Mouse (Mus musculus) CH12.LX (cell line): ENCODE results near the gene Samd5. TPM values are rescaled to one million over a fixed set of nuclear protein-coding genes. Genes with fewer than 3 reads are reported as not detected.

Experiments used
- DNase-seq: peaks from one replicate; pipeline ENCODE4 v3.0.0-alpha.2; 2013; ENCODE audit errors: extremely low read depth
- H3K27ac ChIP-seq: 2 replicates; pipeline ENCODE4 v1.5.1; 2012; ENCODE audit warnings: low read depth, mild to moderate bottlenecking, control low read depth, moderate library complexity; ENCODE audit not compliant: insufficient read depth
- H3K27me3 ChIP-seq: replicated peaks from 2 replicates; pipeline ENCODE3; 2012; ENCODE audit warnings: inconsistent platforms
- H3K36me3 ChIP-seq, 2 experiments: replicated peaks in 1 of 2; 2 replicates each; pipeline versions ENCODE3 to v1.6.1; 2012; ENCODE audit warnings: inconsistent platforms in 1 of 2, low read length in 1 of 2, mild to moderate bottlenecking in 1 of 2, mixed read lengths in 1 of 2, moderate library complexity in 1 of 2; ENCODE audit not compliant: control insufficient read depth in 1 of 2, insufficient read depth in 1 of 2
- H3K4me1 ChIP-seq, 2 experiments: 2 replicates each; pipeline ENCODE4 v1.6.1; 2012; ENCODE audit warnings: inconsistent platforms in 1 of 2, moderate library complexity in 1 of 2; ENCODE audit not compliant: insufficient read depth in 2 of 2, control insufficient read depth in 1 of 2
- H3K4me2 ChIP-seq: 2 replicates; pipeline ENCODE4 v1.6.1; 2012; ENCODE audit warnings: low read depth, mild to moderate bottlenecking, control low read depth; ENCODE audit not compliant: poor library complexity, insufficient read depth, severe bottlenecking
- H3K4me3 ChIP-seq, 3 experiments: fragments of 150-350 bp in 1 of 3; sonication (generic) in 1 of 3; replicated peaks in 1 of 3; 2 replicates each; pipeline versions ENCODE3 to v1.5.1; 2011 to 2012; ENCODE audit warnings: low read depth in 2 of 3, low read length in 2 of 3, mild to moderate bottlenecking in 2 of 3, moderate library complexity in 2 of 3, control low read depth in 1 of 3, improper control_type of control experiment in 1 of 3, inconsistent platforms in 1 of 3, mixed read lengths in 1 of 3; ENCODE audit not compliant: poor library complexity in 1 of 3
- H3K79me2 ChIP-seq: replicated peaks from 2 replicates; pipeline ENCODE4 v1.6.1; 2012; ENCODE audit warnings: mild to moderate bottlenecking, moderate library complexity; ENCODE audit not compliant: control insufficient read depth, poor library complexity, insufficient read depth, severe bottlenecking; ENCODE audit errors: extremely low read depth
- H3K9ac ChIP-seq: 2 replicates; pipeline ENCODE4 v1.6.1; 2012; ENCODE audit warnings: low read depth, mild to moderate bottlenecking, control low read depth, moderate library complexity; ENCODE audit not compliant: insufficient read depth
- H3K9me3 ChIP-seq: replicated peaks from 2 replicates; pipeline ENCODE3; 2012; ENCODE audit warnings: low read length, inconsistent platforms, mixed read lengths
- BHLHE40 ChIP-seq: IDR thresholded peaks from 2 replicates; pipeline ENCODE4 v1.6.1; 2011; ENCODE audit warnings: mild to moderate bottlenecking, low read depth, low read length, improper control_type of control experiment
- ELF1 ChIP-seq: IDR thresholded peaks from 2 replicates; pipeline ENCODE4 v1.6.1; 2014; ENCODE audit warnings: low read depth, mild to moderate bottlenecking, inconsistent platforms, low read length, improper control_type of control experiment
- EP300 ChIP-seq: IDR thresholded peaks from 2 replicates; pipeline ENCODE4 v1.6.1; 2011; ENCODE audit warnings: low read length, improper control_type of control experiment
- JUND ChIP-seq: conservative IDR thresholded peaks from 2 replicates; pipeline ENCODE4 v1.6.1; 2011; ENCODE audit warnings: low read depth, low read length, improper control_type of control experiment
- MAZ ChIP-seq: IDR thresholded peaks from 2 replicates; pipeline ENCODE4 v1.6.1; 2012; ENCODE audit warnings: low read depth, mild to moderate bottlenecking, inconsistent platforms, low read length, improper control_type of control experiment, moderate library complexity
- MEF2A ChIP-seq: IDR thresholded peaks from 2 replicates; pipeline ENCODE4 v1.6.1; 2014; ENCODE audit warnings: low read depth, mild to moderate bottlenecking, inconsistent platforms, low read length, improper control_type of control experiment, borderline replicate concordance
- MYC ChIP-seq: IDR thresholded peaks from 2 replicates; pipeline ENCODE4 v1.6.1; 2011; ENCODE audit warnings: low read depth, mild to moderate bottlenecking, improper control_type of control experiment, low read length
- POLR2A ChIP-seq: IDR thresholded peaks from 2 replicates; pipeline ENCODE4 v1.6.1; 2011; ENCODE audit warnings: low read depth, mild to moderate bottlenecking, improper control_type of control experiment, low read length
- POLR2AphosphoS2 ChIP-seq: IDR thresholded peaks from 2 replicates; pipeline ENCODE4 v1.6.1; 2011; ENCODE audit warnings: low read depth, low read length, improper control_type of control experiment
- UBTF ChIP-seq: IDR thresholded peaks from 2 replicates; pipeline ENCODE4 v1.6.1; 2012; ENCODE audit warnings: low read depth, mild to moderate bottlenecking, inconsistent platforms, low read length, improper control_type of control experiment, moderate library complexity
- ZC3H11A ChIP-seq: IDR thresholded peaks from 2 replicates; pipeline ENCODE4 v1.6.1; 2012; ENCODE audit warnings: low read depth, mild to moderate bottlenecking, inconsistent platforms, low read length, improper control_type of control experiment
- dilution Hi-C: fragments of 300-500 bp; cut with MboI; formaldehyde crosslinking; loops from 2 replicates; pipeline ENCODE4 v1.14.3; 2020; ENCODE audit warnings: low sequenced_read_pairs; ENCODE audit not compliant: extremely low pct_unique_long_range_greater_than_20kb, extremely low pct_ligation_motif_present
- in situ Hi-C: fragments of 300-500 bp; cut with MboI; formaldehyde crosslinking; loops from 3 replicates; pipeline ENCODE4 v1.14.3; 2019; ENCODE audit warnings: low sequenced_read_pairs, low pct_ligation_motif_present, low pct_unique_long_range_greater_than_20kb, mixed read lengths
- polyA plus RNA-seq: library from polyadenylated mRNA; unstranded; fragments of >175 nt; gene quantifications from 2 replicates; pipeline ENCODE4 v1.2.1, GENCODE M21; 2012; ENCODE audit warnings: low read depth; ENCODE audit not compliant: insufficient read length
- total RNA-seq, 2 experiments: library from RNA; depleted of rRNA; stranded (reverse); fragments of 300-350 nt in 1 of 2; fragments of >200 nt in 1 of 2; gene quantifications; 2 replicates each; pipeline ENCODE4 v1.2.3; 2012 to 2014

The Samd5 gene
- total and polyA plus RNA-seq, 3 experiments: not detected

DNA sequence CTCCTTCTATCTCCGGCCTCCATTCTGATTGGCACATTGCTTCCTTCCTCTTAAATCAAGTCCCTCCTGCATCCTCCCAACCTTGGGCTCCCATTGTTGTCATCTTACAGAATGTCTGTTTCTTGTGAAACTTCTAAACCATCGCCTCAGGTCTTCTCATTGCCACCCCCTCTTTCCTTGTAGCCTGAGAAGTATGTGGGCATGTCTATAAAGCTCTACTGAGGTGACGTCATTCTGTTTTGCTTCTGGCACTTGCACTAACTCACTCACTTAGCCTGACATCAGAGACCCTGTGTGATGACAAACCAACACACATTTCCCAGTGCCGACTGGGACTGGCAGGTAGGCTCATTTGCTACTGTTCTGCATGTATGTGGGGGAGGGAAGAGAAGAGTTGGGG, 100.9 kb downstream of the Samd5 start:
- dilution Hi-C loops (no loop called here), in situ Hi-C loops (loop anchor here (5.0 kb wide), 1 partner anchor 103 kb away; the partner anchor contains the start of gene Samd5)
- no peak overlapping the region for H3K4me3 ChIP-seq
- H3K9ac ChIP-seq: no peak overlapping the region
- no peaks in the 10 kb centered on the region for H3K36me3 ChIP-seq
- H3K9me3 ChIP-seq: no peaks in the 10 kb centered on the region
- no peak for DNase-seq
- no peak overlapping the region for H3K27ac ChIP-seq
- no peak for TF ChIP-seq MAZ
- no peak for TF ChIP-seq EP300
- no peak for TF ChIP-seq JUND
- TF ChIP-seq POLR2A: no peak
- TF ChIP-seq MEF2A: no peak
- TF ChIP-seq BHLHE40: no peak
- no peak for TF ChIP-seq MYC
- TF ChIP-seq UBTF: no peak
- TF ChIP-seq ELF1: no peak
- TF ChIP-seq ZC3H11A: no peak
- TF ChIP-seq POLR2AphosphoS2: no peak
- H3K27me3 ChIP-seq: no peaks in the 10 kb centered on the region
- H3K4me1 ChIP-seq: no peaks in the 10 kb centered on the region
- H3K79me2 ChIP-seq: no peaks in the 10 kb centered on the region
- H3K4me2 ChIP-seq: no peak overlapping the region

Other genes with a start within 250 kb of the Samd5 start
- 11.2 and 11.8 TPM in 2 replicates for gene Stxbp5, start 225.9 kb upstream of the Samd5 start, total RNA-seq (2012; rRNA removed)
- gene Stxbp5, start 225.9 kb upstream of the Samd5 start, total RNA-seq (2014; rRNA removed): 9.8 and 10.8 TPM in 2 replicates
- 17.0 and 20.1 TPM in 2 replicates for gene Stxbp5, start 225.9 kb upstream of the Samd5 start, polyA plus RNA-seq